8 mouse cellular contexts compared by ENCODE assay signal in the genomic region with DNA sequence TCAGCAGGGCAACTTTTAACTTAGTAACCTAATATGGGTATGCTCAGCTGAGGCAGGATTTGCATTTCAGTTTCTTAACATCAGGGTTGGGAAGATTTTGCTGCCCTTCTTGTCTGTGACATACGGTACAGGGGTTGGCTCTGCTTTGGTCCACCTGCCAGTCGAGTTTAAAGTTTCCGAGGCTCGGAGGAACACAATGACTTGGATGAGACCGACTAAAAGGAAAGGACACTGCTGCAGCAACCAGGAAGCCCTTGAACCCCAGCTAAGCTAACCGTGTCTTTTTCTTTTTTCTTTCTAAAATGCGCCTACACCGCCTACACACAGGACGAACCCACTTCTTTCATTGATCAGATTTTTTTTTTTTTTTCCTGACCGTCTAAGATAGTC. TPM values are rescaled to one million over a fixed set of nuclear protein-coding genes. Genes with fewer than 3 reads are reported as not detected.
DNase-seq lines count a peak whose midpoint lies in the region; ATAC-seq and TF ChIP-seq lines count a peak whose summit lies in the region.

A gene (plus strand): TSS at position 166 of the 390 bp plus-strand sequence.

- TF ChIP-seq CTCF in stomach, postnatal 0 days (IDR thresholded peaks at IDR 0.05; ENCODE audit: low read depth) = peak; percentile 0; the same call in 1 of the 2 replicates

- peak; percentile 78 for DNase-seq in adrenal gland, adult 2 months
- DNase-seq in embryo, embryonic 10 days (ENCODE audit: low spot score) = peak; percentile 85
- peak; percentile 10 to 18 for DNase-seq in gastrocnemius, postnatal 36 days
- DNase-seq in left cerebral cortex, postnatal 4 days = peak; percentile 42
- DNase-seq in stomach, postnatal 0 days (ENCODE audit: low spot score) = peak; percentile 77
- no peak for DNase-seq in spleen, postnatal 36 days (ENCODE audit: low spot score in 2 of 2)

- TF ChIP-seq EP300 in stomach, postnatal 0 days (optimal IDR thresholded peaks at IDR 0.05) = no peak

- WGBS in intestine, embryonic 15.5 days = under 1% methylated on average over 10 of the region's 10 CpGs
- 0% methylated on average over 10 of the region's 10 CpGs for WGBS in midbrain, embryonic 13.5 days
- under 1% methylated on average over 10 of the region's 10 CpGs for WGBS in stomach, postnatal 0 days

- no peaks in the 10 kb centered on the region for H3K27me3 ChIP-seq in intestine, embryonic 15.5 days (replicated peaks)
- H3K27me3 ChIP-seq in midbrain, embryonic 13.5 days = no peaks in the 10 kb centered on the region
- no peaks in the 10 kb centered on the region for H3K27me3 ChIP-seq in stomach, postnatal 0 days (ENCODE audit: control insufficient read depth, insufficient read depth, low read length)

- no peaks in the 10 kb centered on the region for H3K4me1 ChIP-seq in intestine, embryonic 15.5 days (replicated peaks)
- 0 out of 2 replicates have a peak, but pooled peaks cover 13% of the 10 kb centered on the region for H3K4me1 ChIP-seq in midbrain, embryonic 13.5 days (replicated peaks)
- H3K4me1 ChIP-seq in stomach, postnatal 0 days (replicated peaks; ENCODE audit: control insufficient read depth, insufficient read depth) = no peaks in the 10 kb centered on the region

- H3K27ac ChIP-seq in intestine, embryonic 15.5 days = peak within 1 kb of the TSS; percentile 91
- peak within 1 kb of the TSS; percentile 96 for H3K27ac ChIP-seq in midbrain, embryonic 13.5 days
- peak within 1 kb of the TSS; percentile 95 for H3K27ac ChIP-seq in stomach, postnatal 0 days (replicated peaks)

- ATAC-seq in intestine, embryonic 15.5 days = peak; percentile 73
- no peak for ATAC-seq in midbrain, embryonic 13.5 days
- ATAC-seq in stomach, postnatal 0 days (ENCODE audit: low FRiP score, low TSS enrichment) = peak; percentile 55

- peak within 1 kb of the TSS; percentile 88 for H3K4me2 ChIP-seq in intestine, embryonic 15.5 days (replicated peaks)
- peak within 1 kb of the TSS; percentile 72 for H3K4me2 ChIP-seq in midbrain, embryonic 13.5 days (replicated peaks)
- peak within 1 kb of the TSS; percentile 72 for H3K4me2 ChIP-seq in stomach, postnatal 0 days (replicated peaks; ENCODE audit: low read depth)

- intact Hi-C loops in gastrocnemius, postnatal 36 days (cut with DNase I) = no loop called here
- intact Hi-C loops in left cerebral cortex, postnatal 4 days (cut with DNase I) = no loop called here

- H3K9ac ChIP-seq in intestine, embryonic 15.5 days = peak within 1 kb of the TSS; percentile 77
- peak within 1 kb of the TSS; percentile 88 for H3K9ac ChIP-seq in midbrain, embryonic 13.5 days (replicated peaks)
- H3K9ac ChIP-seq in stomach, postnatal 0 days (ENCODE audit: low read length) = peak within 1 kb of the TSS; percentile 84

- no peaks in the 10 kb centered on the region for H3K36me3 ChIP-seq in intestine, embryonic 15.5 days
- H3K36me3 ChIP-seq in midbrain, embryonic 13.5 days = no peaks in the 10 kb centered on the region
- H3K36me3 ChIP-seq in stomach, postnatal 0 days (ENCODE audit: control insufficient read depth, insufficient read depth, low read length) = no peaks in the 10 kb centered on the region

- no peaks in the 10 kb centered on the region for H3K9me3 ChIP-seq in intestine, embryonic 15.5 days
- H3K9me3 ChIP-seq in midbrain, embryonic 13.5 days = no peaks in the 10 kb centered on the region
- H3K9me3 ChIP-seq in stomach, postnatal 0 days (ENCODE audit: control insufficient read depth, low read length) = no peaks in the 10 kb centered on the region

- peak within 1 kb of the TSS; percentile 79 for H3K4me3 ChIP-seq in intestine, embryonic 15.5 days (replicated peaks)
- H3K4me3 ChIP-seq in midbrain, embryonic 13.5 days (replicated peaks) = peak within 1 kb of the TSS; percentile 82
- peak within 1 kb of the TSS; percentile 88 for H3K4me3 ChIP-seq in stomach, postnatal 0 days (ENCODE audit: low read depth, low read length)

RNA-seq across cellular contexts. Expression of the gene that starts here (rescaled TPM):
- 1 to 10 TPM; 5.9 to 9.1 TPM for total RNA-seq in adrenal gland, adult 2 months (2021)
- polyA plus RNA-seq in adrenal gland, adult 2 months (2012; rRNA removed) = 12.4 and 14.0 TPM in 2 replicates
- 1 to 10 TPM; 1.1 to 1.3 TPM for total RNA-seq in gastrocnemius, postnatal 36 days (2021)
- 23.4 and 23.6 TPM in 2 replicates for polyA plus RNA-seq in intestine, embryonic 15.5 days (2015; fragmentation: Nextera tagmentation; extraction: Ambion mirVana)
- total RNA-seq in left cerebral cortex, postnatal 4 days (2021) = 1 to 10 TPM; 2.4 to 3.2 TPM
- polyA plus RNA-seq in midbrain, embryonic 13.5 days (2015; fragmentation: Nextera tagmentation; extraction: Ambion mirVana) = 6.1 TPM in 2 replicates
- polyA plus RNA-seq in stomach, postnatal 0 days (2015; fragmentation: Nextera tagmentation; extraction: Ambion mirVana) = 31.2 and 34.1 TPM in 2 replicates

Comparison
In these comparisons a context has a peak if more than half of its experiments do, and no peak if none do; other contexts are left out.
1. DNase-seq: peak in adrenal gland, adult 2 months (single experiment), embryo, embryonic 10 days (single experiment), gastrocnemius, postnatal 36 days (2 of 2), left cerebral cortex, postnatal 4 days (single experiment) and stomach, postnatal 0 days (single experiment); none in spleen, postnatal 36 days (0 of 2).
2. Peak in every context shown above with its lines, with median percentiles within 50 percentile points of each other: H3K27ac ChIP-seq, H3K4me2 ChIP-seq, H3K4me3 ChIP-seq and H3K9ac ChIP-seq.